Mouse (Mus musculus) bone marrow macrophage, adult 2 months (primary cell): Measurements from ENCODE around the gene 4930404H24Rik. TPM values are rescaled to one million over a fixed set of nuclear protein-coding genes. Genes with fewer than 3 reads are reported as not detected.
"Not testable (repeated sequence)": the region's sequence is repeated elsewhere in the genome, so short reads cannot be mapped to it uniquely, and the experiment has no call there.

ENCODE experiments used
- H3K27ac ChIP-seq: 2 replicates; pipeline ENCODE4 v1.5.1; 2012; ENCODE audit warnings: low read depth, low read length; ENCODE audit not compliant: insufficient read depth
- H3K4me1 ChIP-seq: 2 replicates; pipeline ENCODE4 v1.6.1; 2012; ENCODE audit warnings: low read length; ENCODE audit not compliant: control insufficient read depth, insufficient read depth
- H3K4me3 ChIP-seq: 2 replicates; pipeline ENCODE4 v1.5.1; 2012; ENCODE audit warnings: mild to moderate bottlenecking, low read length, moderate library complexity; ENCODE audit not compliant: insufficient read depth
- CTCF ChIP-seq: IDR thresholded peaks from 2 replicates; pipeline ENCODE4 v1.5.1; 2012; ENCODE audit warnings: low read depth, mild to moderate bottlenecking, low read length, moderate library complexity
- POLR2A ChIP-seq: IDR thresholded peaks from 2 replicates; pipeline ENCODE4 v1.6.1; 2012; ENCODE audit warnings: mild to moderate bottlenecking, low read depth, low read length, borderline replicate concordance
- polyA plus RNA-seq: library from polyadenylated mRNA; stranded (reverse); fragments of >200 nt; gene quantifications from 2 replicates; pipeline ENCODE4 v1.2.4, GENCODE M21; 2012; ENCODE audit not compliant: missing spikeins, insufficient read depth, insufficient read length

The 4930404H24Rik gene
- polyA plus RNA-seq, 1 experiment: not detected

DNA sequence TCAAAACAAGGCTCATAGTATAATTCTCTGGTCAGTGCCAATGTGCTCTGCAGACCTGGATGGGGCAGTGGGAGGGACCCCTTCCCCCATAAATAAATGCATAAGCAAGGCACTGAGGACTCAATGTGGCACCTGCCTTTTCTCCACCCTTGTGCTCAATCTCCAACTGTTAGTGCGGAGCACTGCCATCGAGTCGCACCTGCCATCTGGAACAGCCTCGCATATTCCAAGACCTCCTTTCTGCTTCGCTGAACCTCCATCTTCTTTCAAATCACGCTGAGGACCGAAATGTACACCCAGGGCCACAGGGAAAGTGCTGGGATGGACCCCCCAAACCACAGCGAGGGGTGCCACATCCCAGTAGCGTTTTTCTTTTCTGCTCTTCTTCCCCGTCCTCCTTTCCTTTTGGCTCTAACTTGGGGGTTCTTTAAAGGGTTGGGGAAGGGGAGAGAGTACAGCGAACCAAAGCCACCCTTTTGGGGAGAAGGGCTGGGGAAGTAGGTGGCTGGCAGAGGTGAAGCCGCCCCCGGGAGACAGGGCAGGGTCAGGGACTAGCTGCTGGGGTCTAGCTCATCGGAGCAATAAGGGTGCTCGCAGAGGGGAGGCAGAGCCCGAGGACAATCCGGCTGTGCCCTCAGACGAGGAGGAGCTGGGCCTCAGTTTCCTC, 945 bp upstream of the 4930404H24Rik start:
- peaks cover 48% of the 10 kb centered on the region for H3K4me1 ChIP-seq

GRCm38 (mm10) chr2:153492179-153492517, 442 bp upstream of the 4930404H24Rik start:
- H3K27ac ChIP-seq: no peak overlapping the region
- TF ChIP-seq POLR2A: no peak
- TF ChIP-seq CTCF: no peak
- peaks cover 53% of the 10 kb centered on the region for H3K4me1 ChIP-seq
- peak overlapping the region; percentile 30 for H3K4me3 ChIP-seq

More for the DNA sequence above, 945 bp upstream of the 4930404H24Rik start:
- H3K27ac ChIP-seq: no peak overlapping the region
- H3K4me3 ChIP-seq: peak overlapping the region; percentile 30
- no peak for TF ChIP-seq POLR2A
- no peak for TF ChIP-seq CTCF

- Histone ChIP-seq H3K4me1 (peaks cover 55% of the 10 kb centered on the region), H3K27ac (no peak overlapping the region)
Observed at GRCm38 (mm10) chr2:153493393-153493731, 772 bp downstream of the 4930404H24Rik start.

GRCm38 (mm10) chr2:153493781-153494292, 1.2 kb downstream of the 4930404H24Rik start:
- Histone ChIP-seq H3K27ac (no peak overlapping the region), H3K4me1 (peaks cover 55% of the 10 kb centered on the region), H3K4me3 (no peak overlapping the region)
- TF ChIP-seq POLR2A: no peak
- no peak for TF ChIP-seq CTCF

More at GRCm38 (mm10) chr2:153493393-153493731, 772 bp downstream of the 4930404H24Rik start:
- H3K4me3 ChIP-seq: peak overlapping the region; percentile 54
- TF ChIP-seq POLR2A (no peak), CTCF (no peak)

DNA sequence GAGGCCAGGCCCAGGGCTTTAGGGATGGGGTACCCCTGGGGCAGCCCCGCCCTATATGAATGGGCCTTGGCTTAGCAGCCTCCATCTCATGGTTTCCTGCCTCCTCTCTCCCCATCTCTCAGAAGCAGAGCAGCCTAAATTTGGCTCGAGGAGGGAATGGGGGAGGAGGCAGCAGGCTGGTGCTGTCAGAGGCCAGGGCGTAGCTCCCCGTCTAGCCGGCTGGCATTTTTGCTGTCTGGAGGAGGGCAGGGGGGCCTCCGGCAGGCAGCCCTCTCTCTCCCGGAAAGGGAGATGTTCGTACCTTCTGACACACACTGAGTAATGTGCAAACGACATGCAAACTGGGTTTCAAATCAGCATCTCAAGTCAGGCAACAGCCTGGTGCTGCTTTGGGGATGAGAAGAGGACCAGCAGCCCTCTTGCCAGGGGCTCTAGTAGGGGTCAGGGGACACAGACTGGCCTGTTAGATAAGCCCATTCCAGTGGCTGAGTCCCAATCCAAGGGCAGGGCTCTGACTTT, 1.8 kb downstream of the 4930404H24Rik start:
- H3K27ac ChIP-seq: no peak overlapping the region
- no peak overlapping the region for H3K4me3 ChIP-seq
- TF ChIP-seq CTCF (no peak), POLR2A (no peak)
- H3K4me1 ChIP-seq: peaks cover 54% of the 10 kb centered on the region

GRCm38 (mm10) chr2:153495391-153495790, 2.8 kb downstream of the 4930404H24Rik start:
- H3K4me1 ChIP-seq: peaks cover 49% of the 10 kb centered on the region
- H3K4me3 ChIP-seq, H3K27ac ChIP-seq: not testable (repeated sequence)

- Histone ChIP-seq H3K4me3 (no peak overlapping the region), H3K27ac (peak overlapping the region; percentile 17), H3K4me1 (peaks cover 45% of the 10 kb centered on the region)
- TF ChIP-seq CTCF (no peak), POLR2A (no peak)
Observed at GRCm38 (mm10) chr2:153495818-153496217, 3.2 kb downstream of the 4930404H24Rik start.

DNA sequence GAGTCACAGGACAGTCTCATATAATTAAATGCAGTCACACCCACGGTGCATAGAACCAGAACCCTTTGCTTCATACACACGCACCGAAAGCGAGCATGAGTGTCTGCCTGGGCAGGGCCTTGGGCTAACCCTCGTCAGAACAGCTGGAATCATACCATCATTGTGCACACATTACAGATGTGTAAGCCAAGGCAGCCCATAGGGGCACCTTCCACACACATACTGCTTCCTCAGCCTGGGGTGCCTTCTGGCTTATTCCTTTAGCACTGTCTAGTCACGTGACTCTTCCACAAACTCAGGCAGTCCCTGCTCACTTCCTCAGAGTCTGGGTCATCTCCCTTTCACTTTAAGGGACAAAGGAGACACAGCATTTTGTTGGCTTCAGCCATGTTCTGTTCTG, 3.7 kb downstream of the 4930404H24Rik start:
- Histone ChIP-seq H3K4me3 (no peak overlapping the region), H3K27ac (peak overlapping the region; percentile 45), H3K4me1 (peaks cover 40% of the 10 kb centered on the region)
- no peak for TF ChIP-seq POLR2A
- TF ChIP-seq CTCF: no peak

- Histone ChIP-seq H3K4me1 (peaks cover 35% of the 10 kb centered on the region), H3K27ac (peak overlapping the region; percentile 45), H3K4me3 (no peak overlapping the region)
- TF ChIP-seq POLR2A (no peak), CTCF (no peak)
Observed at GRCm38 (mm10) chr2:153496898-153497297, 4.3 kb downstream of the 4930404H24Rik start.

DNA sequence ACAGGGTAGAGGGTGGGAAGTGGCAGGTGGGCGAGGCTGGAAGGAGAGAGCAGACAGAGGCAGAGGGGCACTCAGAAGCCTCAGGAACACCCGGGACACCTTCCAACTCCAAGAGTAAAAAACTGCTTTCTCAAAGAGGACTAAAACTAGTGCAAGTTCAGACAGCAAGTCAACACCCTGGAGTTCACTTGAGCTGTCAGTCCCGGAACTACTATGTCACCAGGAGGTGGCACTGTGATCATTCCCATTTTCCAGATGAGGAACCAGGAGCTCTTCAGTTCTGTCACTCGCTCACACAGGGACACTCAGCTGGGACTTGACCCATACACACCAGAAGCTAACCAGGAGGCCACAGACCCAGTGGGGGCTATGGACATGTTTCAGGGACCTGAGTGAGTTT, 6.6 kb downstream of the 4930404H24Rik start:
- H3K4me3 ChIP-seq: no peak overlapping the region
- TF ChIP-seq POLR2A (no peak), CTCF (peak; percentile 48; the same call in 1 of the 2 replicates)
- H3K27ac ChIP-seq: no peak overlapping the region
- H3K4me1 ChIP-seq: peaks cover 29% of the 10 kb centered on the region

DNA sequence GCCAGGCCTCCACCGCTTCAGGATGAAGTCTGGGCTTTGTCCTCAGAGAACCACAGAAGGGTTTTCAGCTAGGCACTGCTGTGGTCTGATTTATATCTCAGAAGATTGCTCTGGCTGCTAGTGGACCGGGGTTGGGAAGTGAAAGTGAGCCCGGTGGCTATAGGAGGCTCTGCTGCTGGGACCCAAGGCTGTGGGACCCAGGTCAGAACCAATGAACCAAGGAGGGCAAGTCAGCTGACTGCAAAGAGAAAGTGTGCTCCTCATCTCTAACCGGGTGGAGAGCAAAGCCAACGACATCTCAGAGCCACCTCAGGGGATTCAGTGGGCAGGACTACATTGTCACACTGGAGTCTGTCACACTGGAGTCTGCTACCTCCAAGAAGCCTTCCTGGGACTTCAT, 13.8 kb downstream of the 4930404H24Rik start:
- Histone ChIP-seq H3K4me1 (peaks cover 20% of the 10 kb centered on the region), H3K27ac (no peak overlapping the region), H3K4me3 (no peak overlapping the region)
- TF ChIP-seq POLR2A (no peak), CTCF (no peak)
